Mouse (Mus musculus) erythroblast, embryonic 14.5 days (primary cell): Measurements from ENCODE around the gene H2-T24. TPM values are rescaled to one million over a fixed set of nuclear protein-coding genes. Genes with fewer than 3 reads are reported as not detected.
"Not testable (repeated sequence)": the region's sequence is repeated elsewhere in the genome, so short reads cannot be mapped to it uniquely, and the experiment has no call there.

ENCODE experiments used
- H3K27me3 ChIP-seq: 2 replicates; pipeline ENCODE4 v1.6.1; 2012; ENCODE audit warnings: inconsistent platforms; ENCODE audit not compliant: control insufficient read depth
- H3K36me3 ChIP-seq: 2 replicates; pipeline ENCODE4 v1.6.1; 2012; ENCODE audit warnings: mild to moderate bottlenecking, inconsistent platforms; ENCODE audit not compliant: control insufficient read depth
- H3K4me1 ChIP-seq: 2 replicates; pipeline ENCODE4 v1.6.1; 2012; ENCODE audit warnings: inconsistent platforms; ENCODE audit not compliant: control insufficient read depth
- H3K4me3 ChIP-seq: replicated peaks from 2 replicates; pipeline ENCODE3; 2012; ENCODE audit warnings: moderate library complexity, mild to moderate bottlenecking, inconsistent platforms
- H3K9me3 ChIP-seq: 2 replicates; pipeline ENCODE4 v1.6.1; 2012; ENCODE audit warnings: low read length, inconsistent platforms, mixed read lengths; ENCODE audit not compliant: control insufficient read depth
- GATA1 ChIP-seq: IDR thresholded peaks from 2 replicates; pipeline ENCODE4 v1.6.1; 2012; ENCODE audit warnings: low read length, inconsistent platforms, mixed read lengths
- TAL1 ChIP-seq: IDR thresholded peaks from 3 replicates; pipeline ENCODE4 v1.6.1; 2012; ENCODE audit warnings: low read length, inconsistent platforms, mixed read lengths
- polyA plus RNA-seq: library from polyadenylated mRNA; stranded (reverse); fragments of >175 nt; gene quantifications from 2 replicates; pipeline ENCODE4 v1.2.3, GENCODE M21; 2012

The H2-T24 gene
- polyA plus RNA-seq, 1 experiment = 0.91 TPM

- no peak overlapping the region for H3K4me3 ChIP-seq
- no peaks in the 10 kb centered on the region; the same call in 1 of the 2 replicates for H3K9me3 ChIP-seq
- no peaks in the 10 kb centered on the region for H3K27me3 ChIP-seq
- peaks cover 35% of the 10 kb centered on the region for H3K36me3 ChIP-seq
- peaks cover 70% of the 10 kb centered on the region for H3K4me1 ChIP-seq
- TF ChIP-seq TAL1 = no peak
- TF ChIP-seq GATA1 = no peak
These were observed 2.6 kb upstream of the H2-T24 start for GRCm38 (mm10) chr17:36022922-36023321.

- Histone ChIP-seq H3K4me3 (no peak overlapping the region), H3K36me3 (peaks cover 41% of the 10 kb centered on the region), H3K27me3 (no peaks in the 10 kb centered on the region), H3K4me1 (peaks cover 76% of the 10 kb centered on the region), H3K9me3 (no peaks in the 10 kb centered on the region; the same call in 1 of the 2 replicates)
- no peak for TF ChIP-seq GATA1
- TF ChIP-seq TAL1 = no peak
These were observed 1.7 kb upstream of the H2-T24 start for GRCm38 (mm10) chr17:36022098-36022497.

GRCm38 (mm10) chr17:36021309-36021708, 949 bp upstream of the H2-T24 start:
- no peaks in the 10 kb centered on the region; the same call in 1 of the 2 replicates for H3K9me3 ChIP-seq
- TF ChIP-seq TAL1 (no peak), GATA1 (no peak)
- peaks cover 45% of the 10 kb centered on the region for H3K36me3 ChIP-seq
- peaks cover 82% of the 10 kb centered on the region for H3K4me1 ChIP-seq
- no peaks in the 10 kb centered on the region for H3K27me3 ChIP-seq
- H3K4me3 ChIP-seq = peak overlapping the region; percentile 80

GRCm38 (mm10) chr17:36019519-36019918, 841 bp downstream of the H2-T24 start:
- TF ChIP-seq TAL1 = no peak
- no peak for TF ChIP-seq GATA1
- H3K4me3 ChIP-seq = peak overlapping the region; percentile 80
- no peaks in the 10 kb centered on the region for H3K27me3 ChIP-seq
- H3K9me3 ChIP-seq = no peaks in the 10 kb centered on the region
- H3K36me3 ChIP-seq = peaks cover 53% of the 10 kb centered on the region
- H3K4me1 ChIP-seq = peaks cover 87% of the 10 kb centered on the region

GRCm38 (mm10) chr17:36018979-36019378, 1.4 kb downstream of the H2-T24 start:
- Histone ChIP-seq H3K27me3 (no peaks in the 10 kb centered on the region), H3K9me3 (no peaks in the 10 kb centered on the region), H3K4me1 (peaks cover 87% of the 10 kb centered on the region), H3K36me3 (peaks cover 55% of the 10 kb centered on the region), H3K4me3 (peak overlapping the region; percentile 80)
- no peak for TF ChIP-seq GATA1

GRCm38 (mm10) chr17:36017046-36017445, 3.3 kb downstream of the H2-T24 start:
- Histone ChIP-seq H3K27me3 (no peaks in the 10 kb centered on the region), H3K4me3 (peak overlapping the region; percentile 59), H3K4me1 (peaks cover 69% of the 10 kb centered on the region), H3K9me3 (no peaks in the 10 kb centered on the region), H3K36me3 (peaks cover 50% of the 10 kb centered on the region)
- TF ChIP-seq TAL1 (no peak), GATA1 (no peak)

- H3K4me1 ChIP-seq = peaks cover 52% of the 10 kb centered on the region
- H3K4me3 ChIP-seq = no peak overlapping the region
- no peaks in the 10 kb centered on the region for H3K9me3 ChIP-seq
- TF ChIP-seq GATA1 (no peak), TAL1 (no peak)
- H3K27me3 ChIP-seq = no peaks in the 10 kb centered on the region
- H3K36me3 ChIP-seq = peaks cover 44% of the 10 kb centered on the region
These were observed 5.4 kb downstream of the H2-T24 start for GRCm38 (mm10) chr17:36014977-36015376.

GRCm38 (mm10) chr17:36004409-36004808, 16.0 kb downstream of the H2-T24 start:
- Histone ChIP-seq H3K4me1 (peaks cover 60% of the 10 kb centered on the region), H3K36me3 (peaks cover 70% of the 10 kb centered on the region), H3K9me3 (peaks cover 33% of the 10 kb centered on the region)
- not testable (repeated sequence) for H3K4me3 ChIP-seq, H3K27me3 ChIP-seq

GRCm38 (mm10) chr17:36003331-36003730, 17.0 kb downstream of the H2-T24 start:
- peaks cover 70% of the 10 kb centered on the region for H3K4me1 ChIP-seq

GRCm38 (mm10) chr17:36001966-36002365, 18.4 kb downstream of the H2-T24 start:
- peak overlapping the region; percentile 37 for H3K4me3 ChIP-seq
- no peaks in the 10 kb centered on the region for H3K27me3 ChIP-seq
- TF ChIP-seq GATA1 (peak; percentile 37), TAL1 (peak; percentile 41; the same call in 2 of the 3 replicates)
- peaks cover 84% of the 10 kb centered on the region for H3K4me1 ChIP-seq
- peaks cover 77% of the 10 kb centered on the region for H3K36me3 ChIP-seq
- H3K9me3 ChIP-seq = peaks cover 33% of the 10 kb centered on the region

More at GRCm38 (mm10) chr17:36003331-36003730, 17.0 kb downstream of the H2-T24 start:
- Histone ChIP-seq H3K4me3 (no peak overlapping the region), H3K36me3 (peaks cover 77% of the 10 kb centered on the region), H3K27me3 (no peaks in the 10 kb centered on the region), H3K9me3 (peaks cover 33% of the 10 kb centered on the region)
- no peak for TF ChIP-seq GATA1
- TF ChIP-seq TAL1 = no peak
